Mouse (Mus musculus) midbrain, embryonic 15.5 days (tissue): ENCODE results near the gene Mark3. TPM values are rescaled to one million over a fixed set of nuclear protein-coding genes. Genes with fewer than 3 reads are reported as not detected.

Experiments
- ATAC-seq: fragments of 200-750 bp; cut with Nextera tagmentation; replicated peaks from 2 replicates; pipeline ENCODE4 v1.8.0; 2017; ENCODE audit warnings: moderate TSS enrichment
- H3K27ac ChIP-seq: fragments of 300-500 bp; sonication (generic); 2 replicates; pipeline ENCODE4 v1.5.1; 2015; ENCODE audit warnings: mild to moderate bottlenecking, inconsistent platforms
- H3K27me3 ChIP-seq: fragments of 300-500 bp; sonication (generic); replicated peaks from 2 replicates; pipeline ENCODE4 v1.6.1; 2015; ENCODE audit warnings: inconsistent platforms
- H3K36me3 ChIP-seq: fragments of 300-500 bp; sonication (generic); replicated peaks from 2 replicates; pipeline ENCODE4 v1.6.1; 2015; ENCODE audit warnings: inconsistent platforms
- H3K4me1 ChIP-seq: fragments of 300-500 bp; sonication (generic); 2 replicates; pipeline ENCODE4 v1.6.1; 2015; ENCODE audit warnings: inconsistent platforms
- H3K4me2 ChIP-seq: fragments of 300-500 bp; sonication (generic); 2 replicates; pipeline ENCODE4 v1.6.1; 2015; ENCODE audit warnings: inconsistent platforms, mild to moderate bottlenecking, moderate library complexity
- H3K4me3 ChIP-seq: fragments of 300-500 bp; sonication (generic); 2 replicates; pipeline ENCODE4 v1.5.1; 2015; ENCODE audit warnings: mild to moderate bottlenecking, inconsistent platforms
- H3K9ac ChIP-seq: fragments of 300-500 bp; sonication (generic); 2 replicates; pipeline ENCODE4 v1.6.1; 2015; ENCODE audit warnings: mild to moderate bottlenecking, inconsistent platforms
- H3K9me3 ChIP-seq: fragments of 300-500 bp; sonication (generic); 2 replicates; pipeline ENCODE4 v1.6.1; 2016; ENCODE audit warnings: inconsistent platforms
- WGBS: fragments of 180-500 bp; shearing (Covaris S2); methylation state at CpG from one replicate; pipeline ENCODE4 v1.1.7; 2015; ENCODE audit warnings: mixed read lengths; 5-methylcytosine and 5-hydroxymethylcytosine counted together
- polyA plus RNA-seq: library from polyadenylated mRNA; unstranded; fragments of >200 nt; fragmentation: Nextera tagmentation; extraction: Ambion mirVana; gene quantifications from 2 replicates; pipeline ENCODE4 v1.2.1, GENCODE M21; 2015

The Mark3 gene
- polyA plus RNA-seq, result 53.1 and 55.4 TPM in 2 replicates

DNA sequence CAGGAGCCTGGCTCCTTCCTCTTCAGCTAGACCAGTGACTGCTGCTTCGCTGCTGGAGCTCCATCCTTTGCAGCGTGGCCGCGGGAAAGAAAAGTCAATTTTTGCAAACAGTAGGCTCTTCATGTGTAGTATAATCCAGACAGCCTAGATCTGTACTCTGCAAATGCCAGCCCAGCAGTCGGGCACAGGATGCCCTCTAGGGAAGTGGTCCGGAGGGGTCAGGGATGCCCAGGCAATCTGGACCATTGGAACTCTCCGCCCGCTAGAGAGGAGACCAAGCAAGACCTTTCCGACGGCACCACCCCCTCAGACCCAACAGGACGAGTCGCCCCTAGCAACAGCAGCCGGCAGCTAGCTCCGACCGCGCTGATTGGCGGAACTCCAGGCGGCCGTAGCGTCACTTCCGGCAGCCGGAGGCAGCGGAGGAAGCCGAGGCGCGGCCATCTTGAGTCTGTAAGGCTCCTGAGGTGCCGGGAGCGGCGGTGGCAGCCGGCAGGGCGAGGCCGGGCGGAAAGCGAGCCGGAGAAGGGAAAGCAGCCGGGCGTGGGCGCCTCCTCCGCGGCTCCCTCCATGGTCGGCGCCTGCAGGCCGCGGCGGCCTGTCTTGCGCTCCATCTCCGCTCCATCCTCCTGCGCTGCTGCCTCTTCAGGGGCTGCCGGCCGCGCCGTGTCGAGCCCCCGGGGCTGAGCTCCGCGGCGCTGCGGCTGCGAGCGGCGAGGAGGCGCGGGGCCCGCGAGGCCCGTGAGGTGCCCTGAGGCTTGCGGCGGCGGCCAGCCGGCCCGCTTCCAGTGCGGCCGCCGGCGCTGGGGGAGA lies at the start of gene Mark3:
Gene Mark3, plus strand, starts transcription at position 450 of the 813 bp plus-strand sequence.
- Histone ChIP-seq H3K27me3 (no peaks in the 10 kb centered on the region), H3K9ac (peak within 1 kb of the TSS; percentile 94), H3K4me1 (peaks cover 33% of the 10 kb centered on the region), H3K27ac (peak within 1 kb of the TSS; percentile 96), H3K9me3 (no peaks in the 10 kb centered on the region), H3K4me2 (peak within 1 kb of the TSS; percentile 86), H3K4me3 (peak within 1 kb of the TSS; percentile 89), H3K36me3 (no peaks in the 10 kb centered on the region)
- peak; percentile 98 for ATAC-seq
- under 1% methylated on average over 70 of the region's 75 CpGs for WGBS

DNA sequence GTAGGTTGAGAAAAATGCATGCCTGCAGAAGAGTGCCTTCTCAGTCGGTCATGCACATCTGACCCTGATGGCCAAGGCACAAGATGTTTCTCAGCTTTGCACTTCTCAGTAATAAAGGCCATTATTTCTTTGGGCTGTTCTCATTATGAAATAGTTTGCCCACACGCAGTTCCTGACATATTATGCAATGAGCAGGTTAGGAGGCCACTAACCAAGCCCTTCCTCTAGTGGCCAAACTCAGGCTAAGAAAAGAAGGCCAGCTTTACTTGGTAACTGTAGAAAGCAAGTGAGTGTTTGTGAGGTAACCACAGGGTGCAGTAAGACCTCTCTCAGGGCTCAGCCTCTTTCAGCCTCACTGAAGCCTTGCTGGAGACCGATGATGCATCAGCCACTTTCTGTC lies 49.4 kb upstream of the Mark3 start:
- H3K27ac ChIP-seq, result no peak overlapping the region
- WGBS, result 95% methylated on average over 3 of the region's 3 CpGs
- H3K4me2 ChIP-seq, result no peak overlapping the region
- H3K36me3 ChIP-seq, result no peaks in the 10 kb centered on the region
- ATAC-seq, result no peak
- H3K9ac ChIP-seq, result no peak overlapping the region
- no peaks in the 10 kb centered on the region for H3K27me3 ChIP-seq
- no peak overlapping the region for H3K4me3 ChIP-seq
- H3K9me3 ChIP-seq, result no peaks in the 10 kb centered on the region
- no peaks in the 10 kb centered on the region for H3K4me1 ChIP-seq

- Histone ChIP-seq H3K4me3 (no peak overlapping the region), H3K27ac (no peak overlapping the region), H3K27me3 (no peaks in the 10 kb centered on the region), H3K4me1 (no peaks in the 10 kb centered on the region), H3K9me3 (no peaks in the 10 kb centered on the region), H3K4me2 (no peak overlapping the region), H3K36me3 (no peaks in the 10 kb centered on the region), H3K9ac (no peak overlapping the region)
- ATAC-seq, result no peak
- WGBS, result 69% methylated on average over 8 of the region's 8 CpGs
These were observed 46.6 kb upstream of the Mark3 start for GRCm38 (mm10) chr12:111527643-111528281.

DNA sequence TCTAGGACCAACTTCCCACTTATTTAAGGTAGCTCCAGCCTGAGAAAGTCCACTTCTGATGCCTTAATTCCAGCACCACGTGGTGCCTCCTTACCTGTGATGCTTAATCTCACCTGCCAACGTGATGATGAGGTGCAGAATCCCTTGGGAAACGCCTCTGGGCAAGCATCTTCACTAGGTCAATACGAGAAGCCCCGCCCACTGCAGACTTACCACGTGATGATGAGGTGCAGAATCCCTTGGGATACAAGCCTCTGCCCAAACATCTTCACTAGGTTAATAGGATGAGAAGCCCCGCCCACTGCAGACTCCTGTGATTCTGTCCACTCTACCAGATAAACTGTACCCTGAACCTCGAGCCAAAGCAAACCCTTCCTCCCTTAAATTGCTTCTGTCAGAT lies 45.1 kb upstream of the Mark3 start:
- Histone ChIP-seq H3K27ac (no peak overlapping the region), H3K9ac (no peak overlapping the region), H3K4me3 (no peak overlapping the region), H3K4me2 (no peak overlapping the region), H3K4me1 (no peaks in the 10 kb centered on the region), H3K27me3 (no peaks in the 10 kb centered on the region), H3K36me3 (no peaks in the 10 kb centered on the region), H3K9me3 (no peaks in the 10 kb centered on the region)
- ATAC-seq, result no peak
- 23% methylated on average over 8 of the region's 8 CpGs for whole genome bisulfite sequencing

GRCm38 (mm10) chr12:111533096-111533794 lies 41.1 kb upstream of the Mark3 start:
- H3K4me1 ChIP-seq, result peaks cover 10% of the 10 kb centered on the region
- H3K9ac ChIP-seq, result no peak overlapping the region
- no peak for ATAC-seq
- H3K27me3 ChIP-seq, result no peaks in the 10 kb centered on the region
- H3K9me3 ChIP-seq, result no peaks in the 10 kb centered on the region
- no peak overlapping the region for H3K4me2 ChIP-seq
- H3K27ac ChIP-seq, result no peak overlapping the region
- H3K4me3 ChIP-seq, result no peak overlapping the region
- H3K36me3 ChIP-seq, result no peaks in the 10 kb centered on the region
- 70% methylated on average over 11 of the region's 11 CpGs for WGBS

DNA sequence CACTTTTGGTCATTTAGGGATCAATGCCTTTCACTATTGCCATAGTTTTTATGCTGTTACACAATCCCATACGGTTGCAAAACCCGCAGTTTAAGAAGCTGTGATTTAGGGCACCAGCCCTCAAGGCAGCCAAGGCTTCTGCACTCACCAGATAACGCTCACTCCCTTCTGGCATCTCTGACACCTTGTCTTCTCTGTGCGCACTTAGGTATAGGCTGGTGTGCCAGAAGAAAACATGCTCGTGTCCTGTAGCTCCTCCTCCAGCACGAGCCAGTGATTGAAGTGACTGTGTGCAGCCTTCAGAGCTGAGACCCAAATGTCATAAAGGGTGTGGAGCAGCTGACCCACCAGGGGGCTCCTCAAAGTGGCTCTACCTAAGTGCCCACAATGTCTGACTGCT lies 39.0 kb upstream of the Mark3 start:
- H3K4me3 ChIP-seq, result no peak overlapping the region
- ATAC-seq, result no peak
- no peak overlapping the region for H3K9ac ChIP-seq
- peaks cover 6% of the 10 kb centered on the region; the same call in 1 of the 2 replicates for H3K36me3 ChIP-seq
- no peaks in the 10 kb centered on the region for H3K27me3 ChIP-seq
- H3K4me1 ChIP-seq, result peaks cover 22% of the 10 kb centered on the region
- no peak overlapping the region for H3K4me2 ChIP-seq
- no peak overlapping the region for H3K27ac ChIP-seq
- WGBS, result 82% methylated on average over 6 of the region's 6 CpGs
- no peaks in the 10 kb centered on the region for H3K9me3 ChIP-seq

GRCm38 (mm10) chr12:111535762-111536161 lies 38.6 kb upstream of the Mark3 start:
- Histone ChIP-seq H3K27ac (no peak overlapping the region), H3K36me3 (peaks cover 11% of the 10 kb centered on the region), H3K9me3 (no peaks in the 10 kb centered on the region), H3K4me2 (no peak overlapping the region), H3K27me3 (no peaks in the 10 kb centered on the region), H3K9ac (no peak overlapping the region), H3K4me1 (peaks cover 27% of the 10 kb centered on the region), H3K4me3 (no peak overlapping the region)
- 94% methylated on average over 5 of the region's 5 CpGs for WGBS
- ATAC-seq, result no peak

DNA sequence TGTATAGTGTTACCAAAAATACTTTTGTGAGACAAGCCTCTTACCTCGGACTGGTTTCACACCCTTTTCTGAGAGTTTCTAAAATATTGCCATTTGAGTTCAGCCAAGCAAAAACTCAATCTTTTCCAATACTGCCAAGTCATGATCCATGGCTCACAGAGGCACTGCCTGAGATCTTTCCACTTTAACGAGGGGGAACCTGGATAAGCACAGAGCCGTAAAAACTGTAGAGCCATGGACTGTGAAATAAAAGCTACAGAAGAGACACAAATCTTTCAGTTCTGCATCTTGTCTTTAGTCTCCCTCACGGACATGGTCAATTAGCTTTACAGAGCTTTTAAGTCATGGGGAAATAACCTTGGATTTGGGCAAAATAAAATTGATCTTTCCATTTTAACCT lies 37.6 kb upstream of the Mark3 start:
- 33% methylated on average over 4 of the region's 4 CpGs for WGBS
- peak overlapping the region; percentile 61 for H3K4me3 ChIP-seq

GRCm38 (mm10) chr12:111537341-111537740 lies 37.0 kb upstream of the Mark3 start:
- Histone ChIP-seq H3K4me3 (peak overlapping the region; percentile 61), H3K4me2 (peak overlapping the region; percentile 76), H3K27me3 (no peaks in the 10 kb centered on the region), H3K9me3 (no peaks in the 10 kb centered on the region), H3K27ac (peak overlapping the region; percentile 92), H3K9ac (peak overlapping the region; percentile 89), H3K36me3 (peaks cover 26% of the 10 kb centered on the region), H3K4me1 (peaks cover 32% of the 10 kb centered on the region)
- peak; percentile 66 for ATAC-seq
- WGBS, result under 1% methylated on average over 22 of the region's 22 CpGs

More for the DNA sequence above, 37.6 kb upstream of the Mark3 start:
- peak overlapping the region; percentile 89 for H3K9ac ChIP-seq
- ATAC-seq, result no peak
- H3K27me3 ChIP-seq, result no peaks in the 10 kb centered on the region
- peak overlapping the region; percentile 92; the same call in 1 of the 2 replicates for H3K27ac ChIP-seq
- peaks cover 20% of the 10 kb centered on the region for H3K36me3 ChIP-seq
- no peaks in the 10 kb centered on the region for H3K9me3 ChIP-seq
- peaks cover 32% of the 10 kb centered on the region for H3K4me1 ChIP-seq
- H3K4me2 ChIP-seq, result peak overlapping the region; percentile 76

DNA sequence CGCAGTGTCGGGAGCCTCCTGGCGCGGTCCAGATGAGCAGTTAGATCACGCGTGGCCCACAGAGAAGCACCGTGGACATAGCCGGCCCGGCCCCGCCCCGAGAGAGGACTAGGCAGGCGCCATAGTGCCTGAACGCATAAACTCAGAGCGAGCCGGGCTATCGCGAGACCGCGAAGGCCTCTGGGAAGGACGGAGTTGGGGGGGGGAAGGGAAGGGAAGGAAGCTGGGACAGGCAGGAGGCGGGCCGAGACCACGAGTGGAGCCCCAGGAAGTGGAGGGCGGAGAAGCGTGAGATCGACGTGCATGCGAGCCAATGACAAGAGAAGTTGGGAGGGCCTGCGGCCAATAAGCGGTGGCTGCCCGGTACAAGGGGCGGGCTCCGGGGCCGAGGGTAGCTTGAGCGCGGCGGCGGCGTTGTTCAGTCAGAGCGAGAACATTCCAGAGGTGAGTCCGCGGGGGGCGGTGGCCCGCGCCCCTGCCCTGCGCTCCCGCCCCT lies 36.5 kb upstream of the Mark3 start, which contains the start of gene Eif5:
Gene Eif5, plus strand, starts transcription at position 221 of the 496 bp plus-strand sequence.
- Histone ChIP-seq H3K9me3 (no peaks in the 10 kb centered on the region), H3K9ac (peak within 1 kb of the TSS; percentile 89), H3K4me2 (peak within 1 kb of the TSS; percentile 81), H3K27me3 (no peaks in the 10 kb centered on the region), H3K36me3 (peaks cover 31% of the 10 kb centered on the region), H3K4me1 (peaks cover 32% of the 10 kb centered on the region), H3K4me3 (peak within 1 kb of the TSS; percentile 85), H3K27ac (peak within 1 kb of the TSS; percentile 97)
- peak; percentile 98 for ATAC-seq
- under 1% methylated on average over 39 of the region's 47 CpGs for WGBS

DNA sequence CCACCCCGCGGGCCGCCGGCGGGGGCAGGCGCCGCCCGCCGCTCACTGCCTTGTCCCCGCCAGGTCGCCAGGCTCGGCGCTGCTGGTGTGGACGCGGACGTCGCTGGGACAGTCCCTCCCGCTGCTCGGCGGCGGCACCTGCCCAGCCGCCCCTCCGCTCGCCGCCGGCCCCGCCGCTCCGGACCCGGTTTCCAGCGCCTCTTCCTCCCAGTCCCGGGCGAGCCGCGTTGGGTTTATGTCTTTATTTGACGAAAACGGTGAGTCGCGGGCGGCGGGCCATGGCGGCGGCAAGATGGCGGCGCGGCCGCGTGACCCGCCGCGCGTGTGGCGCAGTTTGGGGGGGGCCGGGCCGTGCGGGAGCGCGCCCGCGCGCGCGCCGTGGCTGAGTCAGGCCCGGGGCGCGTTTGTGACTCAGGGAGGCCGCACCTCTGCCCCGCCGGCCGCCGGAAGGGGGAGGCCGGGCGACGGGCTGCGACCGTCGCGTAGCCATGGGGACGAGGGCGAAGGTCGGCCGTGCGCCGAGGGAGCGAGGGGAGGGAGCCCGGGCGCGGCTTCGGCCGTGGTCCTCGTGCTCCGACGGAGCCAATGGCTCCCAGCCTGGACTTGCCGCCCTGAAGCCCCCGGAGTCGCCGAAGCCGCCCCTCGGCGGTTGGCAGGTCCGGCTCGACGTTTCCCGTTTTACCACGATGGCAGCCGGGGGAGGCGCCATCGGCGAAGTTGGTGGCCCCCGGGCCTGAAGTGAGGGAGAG lies 35.9 kb upstream of the Mark3 start:
- no peaks in the 10 kb centered on the region for H3K27me3 ChIP-seq
- peak; percentile 54 for ATAC-seq
- under 1% methylated on average over 106 of the region's 111 CpGs for WGBS

More for the DNA sequence above, 35.9 kb upstream of the Mark3 start:
- Histone ChIP-seq H3K9me3 (no peaks in the 10 kb centered on the region), H3K4me3 (peak overlapping the region; percentile 85), H3K4me1 (peaks cover 32% of the 10 kb centered on the region), H3K36me3 (peaks cover 37% of the 10 kb centered on the region), H3K9ac (peak overlapping the region; percentile 86), H3K4me2 (peak overlapping the region; percentile 81), H3K27ac (peak overlapping the region; percentile 97)
